Mouse (Mus musculus) CH12.LX (cell line): Measurements from ENCODE around the gene Krt42. TPM values are rescaled to one million over a fixed set of nuclear protein-coding genes. Genes with fewer than 3 reads are reported as not detected.

Experiments
- DNase-seq: peaks from one replicate; pipeline ENCODE4 v3.0.0-alpha.2; 2013; ENCODE audit errors: extremely low read depth
- H3K27ac ChIP-seq: 2 replicates; pipeline ENCODE4 v1.5.1; 2012; ENCODE audit warnings: low read depth, mild to moderate bottlenecking, control low read depth, moderate library complexity; ENCODE audit not compliant: insufficient read depth
- H3K27me3 ChIP-seq: replicated peaks from 2 replicates; pipeline ENCODE3; 2012; ENCODE audit warnings: inconsistent platforms
- H3K36me3 ChIP-seq, 2 experiments: replicated peaks in 1 of 2; 2 replicates each; pipeline versions ENCODE3 to v1.6.1; 2012; ENCODE audit warnings: inconsistent platforms in 1 of 2, low read length in 1 of 2, mild to moderate bottlenecking in 1 of 2, mixed read lengths in 1 of 2, moderate library complexity in 1 of 2; ENCODE audit not compliant: control insufficient read depth in 1 of 2, insufficient read depth in 1 of 2
- H3K4me1 ChIP-seq, 2 experiments: 2 replicates each; pipeline ENCODE4 v1.6.1; 2012; ENCODE audit warnings: inconsistent platforms in 1 of 2, moderate library complexity in 1 of 2; ENCODE audit not compliant: insufficient read depth in 2 of 2, control insufficient read depth in 1 of 2
- H3K4me2 ChIP-seq: 2 replicates; pipeline ENCODE4 v1.6.1; 2012; ENCODE audit warnings: low read depth, mild to moderate bottlenecking, control low read depth; ENCODE audit not compliant: poor library complexity, insufficient read depth, severe bottlenecking
- H3K4me3 ChIP-seq, 3 experiments: fragments of 150-350 bp in 1 of 3; sonication (generic) in 1 of 3; replicated peaks in 1 of 3; 2 replicates each; pipeline versions ENCODE3 to v1.5.1; 2011 to 2012; ENCODE audit warnings: low read depth in 2 of 3, low read length in 2 of 3, mild to moderate bottlenecking in 2 of 3, moderate library complexity in 2 of 3, control low read depth in 1 of 3, improper control_type of control experiment in 1 of 3, inconsistent platforms in 1 of 3, mixed read lengths in 1 of 3; ENCODE audit not compliant: poor library complexity in 1 of 3
- H3K79me2 ChIP-seq: replicated peaks from 2 replicates; pipeline ENCODE4 v1.6.1; 2012; ENCODE audit warnings: mild to moderate bottlenecking, moderate library complexity; ENCODE audit not compliant: control insufficient read depth, poor library complexity, insufficient read depth, severe bottlenecking; ENCODE audit errors: extremely low read depth
- H3K9ac ChIP-seq: 2 replicates; pipeline ENCODE4 v1.6.1; 2012; ENCODE audit warnings: low read depth, mild to moderate bottlenecking, control low read depth, moderate library complexity; ENCODE audit not compliant: insufficient read depth
- H3K9me3 ChIP-seq: replicated peaks from 2 replicates; pipeline ENCODE3; 2012; ENCODE audit warnings: low read length, inconsistent platforms, mixed read lengths
- CHD1 ChIP-seq: IDR thresholded peaks from 2 replicates; pipeline ENCODE4 v1.6.1; 2012; ENCODE audit warnings: low read depth, low read length, improper control_type of control experiment, inconsistent platforms
- E2F4 ChIP-seq: IDR thresholded peaks from 2 replicates; pipeline ENCODE4 v1.6.1; 2011; ENCODE audit warnings: low read depth, low read length, improper control_type of control experiment; ENCODE audit not compliant: insufficient replicate concordance
- EP300 ChIP-seq: IDR thresholded peaks from 2 replicates; pipeline ENCODE4 v1.6.1; 2011; ENCODE audit warnings: low read length, improper control_type of control experiment
- GABPA ChIP-seq: IDR thresholded peaks from 2 replicates; pipeline ENCODE4 v1.6.1; 2012; ENCODE audit warnings: low read depth, low read length, improper control_type of control experiment, inconsistent platforms; ENCODE audit not compliant: insufficient replicate concordance
- HCFC1 ChIP-seq: IDR thresholded peaks from 2 replicates; pipeline ENCODE4 v1.6.1; 2012; ENCODE audit warnings: low read depth, mild to moderate bottlenecking, inconsistent platforms, low read length, improper control_type of control experiment
- MAX ChIP-seq: IDR thresholded peaks from 2 replicates; pipeline ENCODE4 v1.6.1; 2011; ENCODE audit warnings: low read length, improper control_type of control experiment
- MAZ ChIP-seq: IDR thresholded peaks from 2 replicates; pipeline ENCODE4 v1.6.1; 2012; ENCODE audit warnings: low read depth, mild to moderate bottlenecking, inconsistent platforms, low read length, improper control_type of control experiment, moderate library complexity
- MEF2A ChIP-seq: IDR thresholded peaks from 2 replicates; pipeline ENCODE4 v1.6.1; 2014; ENCODE audit warnings: low read depth, mild to moderate bottlenecking, inconsistent platforms, low read length, improper control_type of control experiment, borderline replicate concordance
- MYC ChIP-seq: IDR thresholded peaks from 2 replicates; pipeline ENCODE4 v1.6.1; 2011; ENCODE audit warnings: low read depth, mild to moderate bottlenecking, improper control_type of control experiment, low read length
- NELFE ChIP-seq: IDR thresholded peaks from 2 replicates; pipeline ENCODE4 v1.6.1; 2011; ENCODE audit warnings: low read depth, low read length, improper control_type of control experiment
- NRF1 ChIP-seq: IDR thresholded peaks from 2 replicates; pipeline ENCODE4 v1.6.1; 2014; ENCODE audit warnings: low read depth, mild to moderate bottlenecking, inconsistent platforms, low read length, improper control_type of control experiment, moderate library complexity
- PAX5 ChIP-seq: IDR thresholded peaks from 2 replicates; pipeline ENCODE4 v1.6.1; 2012; ENCODE audit warnings: low read length, inconsistent platforms, mixed read lengths
- SIN3A ChIP-seq: IDR thresholded peaks from 2 replicates; pipeline ENCODE4 v1.6.1; 2012; ENCODE audit warnings: low read length, improper control_type of control experiment, inconsistent platforms
- TCF12 ChIP-seq: IDR thresholded peaks from 2 replicates; pipeline ENCODE4 v1.6.1; 2014; ENCODE audit warnings: low read depth, mild to moderate bottlenecking, inconsistent platforms, low read length, improper control_type of control experiment
- UBTF ChIP-seq: IDR thresholded peaks from 2 replicates; pipeline ENCODE4 v1.6.1; 2012; ENCODE audit warnings: low read depth, mild to moderate bottlenecking, inconsistent platforms, low read length, improper control_type of control experiment, moderate library complexity
- USF2 ChIP-seq: conservative IDR thresholded peaks from 2 replicates; pipeline ENCODE4 v1.6.1; 2011; ENCODE audit warnings: low read depth, low read length, improper control_type of control experiment
- ZMIZ1 ChIP-seq: IDR thresholded peaks from 2 replicates; pipeline ENCODE4 v1.6.1; 2012; ENCODE audit warnings: low read depth, mild to moderate bottlenecking, inconsistent platforms, low read length, improper control_type of control experiment
- ZNF384 ChIP-seq: IDR thresholded peaks from 2 replicates; pipeline ENCODE4 v1.6.1; 2012; ENCODE audit warnings: low read depth, low read length, improper control_type of control experiment, inconsistent platforms
- dilution Hi-C: fragments of 300-500 bp; cut with MboI; formaldehyde crosslinking; loops from 2 replicates; pipeline ENCODE4 v1.14.3; 2020; ENCODE audit warnings: low sequenced_read_pairs; ENCODE audit not compliant: extremely low pct_unique_long_range_greater_than_20kb, extremely low pct_ligation_motif_present
- in situ Hi-C: fragments of 300-500 bp; cut with MboI; formaldehyde crosslinking; loops from 3 replicates; pipeline ENCODE4 v1.14.3; 2019; ENCODE audit warnings: low sequenced_read_pairs, low pct_ligation_motif_present, low pct_unique_long_range_greater_than_20kb, mixed read lengths
- polyA plus RNA-seq: library from polyadenylated mRNA; unstranded; fragments of >175 nt; gene quantifications from 2 replicates; pipeline ENCODE4 v1.2.1, GENCODE M21; 2012; ENCODE audit warnings: low read depth; ENCODE audit not compliant: insufficient read length
- total RNA-seq, 2 experiments: library from RNA; depleted of rRNA; stranded (reverse); fragments of 300-350 nt in 1 of 2; fragments of >200 nt in 1 of 2; gene quantifications; 2 replicates each; pipeline ENCODE4 v1.2.3; 2012 to 2014

Gene Krt42
- total RNA-seq (2012; rRNA removed) (not detected in 2 replicates), total RNA-seq (2014; rRNA removed) (not detected in 2 replicates), polyA plus RNA-seq (not detected in 2 replicates)

DNA sequence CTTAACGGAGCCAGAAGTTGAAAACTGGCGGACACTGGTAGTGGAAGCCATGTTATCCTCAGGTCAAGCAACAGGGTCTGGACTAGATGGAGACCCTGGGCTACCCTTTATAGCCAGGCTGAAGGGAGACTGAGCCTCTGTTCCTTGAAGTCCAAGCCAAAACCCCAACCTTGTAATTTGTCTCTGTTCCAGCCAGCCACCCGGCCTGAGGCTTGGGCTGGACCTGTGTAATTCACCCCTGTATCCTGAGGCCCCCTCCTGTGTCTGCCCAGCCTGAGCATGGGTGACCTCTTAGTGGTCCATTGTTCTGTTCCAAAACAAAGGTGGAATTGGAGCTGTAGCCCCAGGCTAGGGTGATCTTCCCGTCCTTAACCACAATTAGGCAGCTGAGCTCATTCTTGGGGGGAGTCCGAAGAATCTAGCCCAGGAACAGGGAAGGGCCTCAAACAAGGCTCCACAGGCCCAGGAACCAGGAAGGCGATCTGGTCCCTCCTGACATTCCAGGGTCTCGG, at the start of gene Krt42:
TSS of gene Krt42 (minus strand) at position 51 of the 512 bp plus-strand sequence.
- H3K79me2 ChIP-seq: no peaks in the 10 kb centered on the region
- peaks cover 91% of the 10 kb centered on the region for H3K27me3 ChIP-seq
- H3K4me3 ChIP-seq: no peak within 1 kb of the TSS
- no peak for TF ChIP-seq NRF1
- TF ChIP-seq ZMIZ1: no peak
- no peak for TF ChIP-seq USF2
- no peak for TF ChIP-seq PAX5
- no peak for TF ChIP-seq E2F4
- TF ChIP-seq EP300: no peak
- TF ChIP-seq MAX: no peak
- no peak for TF ChIP-seq HCFC1
- TF ChIP-seq CHD1: no peak
- no peak for TF ChIP-seq MAZ
- TF ChIP-seq SIN3A: no peak
- TF ChIP-seq MYC: no peak
- no peak for TF ChIP-seq UBTF
- TF ChIP-seq GABPA: no peak
- TF ChIP-seq NELFE: no peak
- no peak for TF ChIP-seq MEF2A
- TF ChIP-seq, all 38 proteins: peak for 0
- H3K9ac ChIP-seq: no peak within 1 kb of the TSS
- H3K36me3 ChIP-seq: no peaks in the 10 kb centered on the region
- in situ Hi-C loops (no loop called here), dilution Hi-C loops (no loop called here)
- no peaks in the 10 kb centered on the region for H3K4me1 ChIP-seq
- no peak within 1 kb of the TSS for H3K4me2 ChIP-seq
- DNase-seq: no peak
- H3K9me3 ChIP-seq: no peaks in the 10 kb centered on the region
- no peak within 1 kb of the TSS for H3K27ac ChIP-seq

DNA sequence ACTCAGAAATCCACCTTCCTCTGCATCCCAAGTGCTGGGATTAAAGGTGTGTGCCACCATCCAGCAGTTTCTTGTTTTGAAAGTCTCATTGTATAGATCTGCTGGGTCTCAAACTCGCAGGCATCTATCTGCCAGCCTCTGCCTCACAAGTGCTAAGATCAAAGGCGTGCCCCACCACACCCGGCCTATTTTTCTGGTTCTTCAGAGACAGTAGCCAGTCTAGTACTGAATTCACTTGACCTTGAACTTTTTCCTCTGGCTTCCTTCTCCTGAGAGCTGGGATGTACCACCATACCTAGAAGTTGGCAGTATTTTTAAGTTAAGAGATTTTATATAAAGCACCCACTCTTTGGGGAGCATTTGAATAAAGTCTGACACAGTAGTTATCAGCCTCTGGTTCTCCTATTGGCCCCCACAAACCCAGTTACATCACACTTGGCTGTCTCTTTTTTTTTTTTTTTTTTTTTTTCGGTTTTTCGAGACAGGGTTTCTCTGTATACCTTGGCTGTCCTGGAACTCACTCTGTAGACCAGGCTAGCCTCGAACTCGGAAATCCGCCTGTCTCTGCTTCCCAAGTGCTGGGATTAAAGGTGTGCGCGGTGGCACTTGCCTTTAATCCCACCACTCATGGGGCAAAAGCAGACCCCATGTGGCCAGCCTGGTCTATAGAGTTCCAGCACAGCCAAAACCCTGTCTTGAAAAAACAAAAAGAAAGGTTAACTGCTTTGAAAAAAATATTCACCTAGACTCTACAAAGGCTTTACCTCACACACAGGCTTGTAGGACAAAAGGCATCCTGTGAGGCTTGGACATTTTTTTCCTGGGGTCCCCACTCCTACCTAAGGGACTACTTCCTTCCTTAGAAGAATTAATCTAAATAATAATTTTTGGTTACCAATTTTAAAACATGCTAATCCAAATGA, 49.1 kb upstream of the Krt42 start:
- H3K4me2 ChIP-seq: peak overlapping the region; percentile 51
- H3K4me3 ChIP-seq: peak overlapping the region; percentile 45 to 65 (median 45)
- peaks cover 2 to 15% of the 10 kb centered on the region in 2 experiments; a peak in 2 of 4 replicates for H3K4me1 ChIP-seq
- in situ Hi-C loops (no loop called here), dilution Hi-C loops (no loop called here)
- DNase-seq: no peak
- H3K27ac ChIP-seq: no peak overlapping the region
- no peaks in the 10 kb centered on the region for H3K9me3 ChIP-seq
- H3K79me2 ChIP-seq: peaks cover 19% of the 10 kb centered on the region
- TF ChIP-seq MEF2A: no peak
- peak; percentile 78 for TF ChIP-seq ZNF384
- no peak for TF ChIP-seq TCF12
- TF ChIP-seq CHD1: no peak
- peaks cover 21% of the 10 kb centered on the region for H3K27me3 ChIP-seq
- peaks cover 20 to 23% of the 10 kb centered on the region in 2 experiments for H3K36me3 ChIP-seq
- H3K9ac ChIP-seq: peak overlapping the region; percentile 72
